Mouse (Mus musculus) heart, postnatal 36 days (tissue): Measurements from ENCODE around the gene Tmem178. TPM values are rescaled to one million over a fixed set of nuclear protein-coding genes. Genes with fewer than 3 reads are reported as not detected.

ENCODE experiments used
- DNase-seq, 2 experiments: peaks; one replicate each; pipeline ENCODE4 v3.0.0; 2021 to 2022
- intact Hi-C: fragments of 180-260 bp; cut with DNase I; formaldehyde crosslinking; loops from one replicate; pipeline ENCODE4 v1.15.1; 2025
- total RNA-seq, 2 experiments: library from RNA; stranded (reverse); gene quantifications; 2 replicates each; pipeline ENCODE4 v1.2.3; 2021

Gene Tmem178
- total RNA-seq, 2 experiments from 2014 or later, result 0.19 to 0.58 TPM

GRCm38 (mm10) chr17:81044356-81044755 lies 99.9 kb downstream of the Tmem178 start:
- DNase-seq, result no peak
- intact Hi-C loops, result no loop called here

GRCm38 (mm10) chr17:81045115-81045514 lies 100.7 kb downstream of the Tmem178 start:
- DNase-seq, result no peak
- intact Hi-C loops, result no loop called here

GRCm38 (mm10) chr17:81045525-81046150 lies 101.2 kb downstream of the Tmem178 start:
- DNase-seq, result peak in 1 of 2 experiments; percentile 48
- intact Hi-C loops, result no loop called here

GRCm38 (mm10) chr17:81047930-81048564 lies 103.6 kb downstream of the Tmem178 start:
- intact Hi-C loops, result no loop called here
- DNase-seq, result no peak

Other genes with a start within 250 kb of the Tmem178 start
- gene Map4k3, start 216.1 kb upstream of the Tmem178 start, total RNA-seq, result 10 to 100 TPM; 23.6 to 25.2 TPM
- gene Thumpd2, start 120.5 kb downstream of the Tmem178 start, total RNA-seq, result 1 to 10 TPM; 4.7 to 4.8 TPM